Mouse (Mus musculus): ENCODE measurements at regions not wholly inside any gene's neighbourhood (a gene's known extent, or its start where the extent isn't known, plus 50 kb on each side); places are given as distances from the start of the nearest gene placed in this dataset.

GRCm38 (mm10) chr10:21672171-21672570 is 79.2 kb downstream of the 1700020N01Rik start:
- DNase-seq (ENCODE audit: extremely low read depth, insufficient read length, low spot score): no peak

GRCm38 (mm10) chr10:21672666-21673065 is 79.7 kb downstream of the 1700020N01Rik start:
- DNase-seq (ENCODE audit: extremely low read depth, insufficient read length, low spot score): no peak

- no peak for DNase-seq (ENCODE audit: extremely low read depth, insufficient read length, low spot score)
These were observed 80.9 kb downstream of the 1700020N01Rik start for GRCm38 (mm10) chr10:21673831-21674230.

DNA sequence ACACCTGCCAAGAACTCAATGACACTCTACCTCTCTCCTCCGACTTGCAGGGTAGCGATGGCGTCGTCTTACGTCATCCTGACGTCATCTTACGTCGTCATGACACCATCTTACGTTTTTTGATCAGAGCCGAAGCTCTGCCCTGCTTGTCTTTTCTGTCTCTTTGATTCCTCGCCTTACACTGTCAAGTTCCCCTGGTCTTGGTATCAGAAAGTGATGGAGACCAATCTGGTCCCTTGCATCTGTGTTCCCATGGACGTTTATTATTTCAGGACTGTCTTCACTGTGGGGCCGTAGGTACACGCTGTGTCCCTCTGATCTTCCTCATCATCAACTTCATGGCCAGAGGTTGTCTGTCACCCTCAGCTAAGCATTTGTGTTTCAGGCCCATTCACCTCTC is 82.8 kb downstream of the 1700020N01Rik start:
- no peak for DNase-seq (ENCODE audit: extremely low read depth, insufficient read length, low spot score)

DNA sequence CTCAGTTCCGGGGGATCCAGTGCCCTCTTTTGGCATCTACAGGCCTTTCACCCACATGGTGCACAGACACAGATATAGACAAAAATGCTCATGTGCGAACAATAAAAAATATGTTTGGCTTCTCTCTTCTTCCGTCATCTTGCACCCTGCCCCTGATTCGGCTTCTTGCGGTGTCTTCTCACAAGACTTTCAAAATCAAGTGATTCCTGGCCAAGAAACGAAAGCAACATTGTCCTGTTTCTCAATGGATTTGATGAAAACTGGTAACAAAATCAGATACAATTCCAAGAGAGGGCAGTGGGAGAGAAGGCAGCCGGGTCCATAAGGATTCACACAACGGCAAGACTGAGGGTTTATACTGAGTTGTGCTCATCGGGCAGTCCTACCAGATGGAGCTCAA is 85.0 kb downstream of the 1700020N01Rik start:
- no peak for DNase-seq (ENCODE audit: extremely low read depth, insufficient read length, low spot score)

- no peak for DNase-seq (ENCODE audit: extremely low read depth, insufficient read length, low spot score)
These were observed 85.4 kb downstream of the 1700020N01Rik start for GRCm38 (mm10) chr10:21678372-21678771.

DNA sequence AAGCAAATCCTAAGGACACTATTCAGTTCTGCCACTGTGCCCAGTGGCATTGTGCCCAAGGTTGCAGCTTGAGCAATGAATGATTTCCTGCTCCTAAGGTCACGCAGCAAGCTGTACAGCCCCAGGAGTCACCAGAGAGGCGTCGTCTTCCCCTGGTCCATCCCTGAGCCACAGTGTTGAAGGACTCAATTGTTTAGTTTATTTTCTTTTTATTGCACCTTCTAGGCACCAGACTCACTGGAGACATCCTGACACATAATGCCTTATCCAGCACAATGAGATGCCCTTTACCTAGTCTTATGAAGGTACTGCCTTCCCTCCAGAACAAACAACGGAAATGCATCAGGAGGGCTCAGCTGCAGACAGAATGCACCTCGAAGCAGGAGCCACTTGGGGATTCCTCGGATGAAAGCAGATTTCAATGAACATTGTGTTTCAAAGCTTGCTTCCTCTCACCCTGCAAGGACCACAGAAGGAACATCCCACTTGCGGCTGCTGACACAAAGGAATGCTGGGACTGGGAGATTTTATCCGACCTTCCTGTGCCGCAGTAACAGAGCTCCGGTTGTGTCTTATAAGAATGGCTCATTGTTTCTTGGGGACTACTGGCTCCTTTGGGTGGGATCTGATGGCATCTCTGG is 86.0 kb downstream of the 1700020N01Rik start:
- no peak for DNase-seq (ENCODE audit: extremely low read depth, insufficient read length, low spot score)

DNA sequence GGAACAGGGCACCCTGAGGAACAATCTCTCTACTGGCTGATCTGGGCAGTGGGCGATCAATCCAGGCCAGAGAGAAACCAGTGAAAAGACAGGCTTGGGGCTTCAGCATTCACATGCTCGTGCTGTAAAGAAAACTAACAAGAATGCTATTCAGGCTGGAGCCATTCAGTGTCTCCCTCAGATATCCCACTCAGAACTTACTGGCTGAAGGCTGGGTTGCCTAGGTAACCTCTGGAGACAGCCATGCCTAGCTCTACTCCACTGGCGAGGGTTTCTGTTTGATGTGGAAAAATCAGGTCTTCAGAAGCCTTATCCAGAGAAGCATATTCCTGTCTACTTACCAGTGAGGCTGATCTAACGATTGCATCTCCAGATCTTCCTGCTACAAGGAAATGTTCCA is 87.8 kb downstream of the 1700020N01Rik start:
- DNase-seq (ENCODE audit: extremely low read depth, insufficient read length, low spot score): no peak

DNA sequence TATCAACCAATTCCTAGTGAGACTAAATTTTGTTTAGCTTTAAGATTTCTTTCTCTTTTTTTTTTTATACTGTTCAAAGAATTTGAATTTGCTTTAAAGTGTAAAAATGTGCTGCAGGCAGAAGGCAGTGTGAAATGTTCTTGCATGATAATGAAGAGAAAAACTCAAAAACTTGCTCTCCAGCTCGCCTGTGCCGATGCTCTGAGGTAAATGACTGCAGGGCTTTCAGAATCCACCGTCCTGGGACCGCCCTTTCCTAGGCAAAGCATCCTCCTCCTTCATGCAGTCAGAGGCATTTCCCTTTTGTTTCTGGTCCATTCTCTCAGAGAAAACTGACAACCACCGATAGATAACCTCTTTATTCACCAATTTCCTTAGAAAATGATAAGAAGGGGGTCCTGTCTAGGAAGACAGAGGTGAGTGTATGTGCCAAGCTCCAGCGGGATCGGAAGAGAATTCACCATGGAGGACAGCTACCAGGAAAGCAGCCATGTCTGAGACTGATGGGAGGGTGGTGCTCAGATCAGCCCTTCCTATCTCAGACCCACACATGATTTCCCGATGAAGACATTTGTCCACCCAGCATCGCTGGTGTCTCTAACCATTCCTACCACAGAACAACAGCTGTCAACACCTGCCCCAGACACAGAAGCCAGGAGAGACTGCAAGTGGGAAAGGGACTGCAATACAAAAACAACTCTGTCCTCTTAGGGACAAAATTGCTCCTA is 91.5 kb downstream of the 1700020N01Rik start:
- no peak for DNase-seq (ENCODE audit: extremely low read depth, insufficient read length, low spot score)

DNA sequence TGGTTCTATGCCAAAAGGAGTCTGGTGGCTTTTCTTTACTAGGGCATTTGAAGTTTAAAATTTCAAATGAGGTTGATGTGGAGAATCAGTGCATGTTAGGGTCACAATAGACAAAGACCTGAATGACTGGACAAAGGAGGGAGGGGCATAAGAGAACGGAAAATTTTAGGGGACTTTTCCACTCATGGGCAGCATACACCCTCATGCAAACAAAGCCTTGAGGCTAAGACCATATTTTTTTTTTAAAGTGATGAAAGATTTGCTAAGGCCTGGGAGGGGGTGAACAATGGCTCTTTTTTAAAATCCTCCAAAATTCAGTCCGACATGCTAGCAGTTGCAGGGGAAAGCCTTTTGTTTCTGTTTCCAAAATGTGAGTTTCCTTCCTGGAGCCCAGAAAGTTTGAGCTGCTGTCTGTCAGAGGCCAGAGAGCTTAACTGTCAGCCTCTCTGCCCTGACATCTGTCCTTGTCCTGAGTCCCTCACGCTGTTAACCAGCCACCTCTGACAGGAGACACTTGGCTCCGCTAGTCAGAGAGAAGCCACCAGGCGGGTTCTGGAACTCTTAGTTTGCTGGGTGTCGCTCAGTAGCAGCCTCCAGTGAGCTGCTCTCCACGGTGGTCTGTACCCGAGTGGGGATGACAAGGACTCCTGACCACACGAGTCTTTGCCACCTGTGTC is 92.3 kb downstream of the 1700020N01Rik start:
- no peak for DNase-seq (ENCODE audit: extremely low read depth, insufficient read length, low spot score)

DNA sequence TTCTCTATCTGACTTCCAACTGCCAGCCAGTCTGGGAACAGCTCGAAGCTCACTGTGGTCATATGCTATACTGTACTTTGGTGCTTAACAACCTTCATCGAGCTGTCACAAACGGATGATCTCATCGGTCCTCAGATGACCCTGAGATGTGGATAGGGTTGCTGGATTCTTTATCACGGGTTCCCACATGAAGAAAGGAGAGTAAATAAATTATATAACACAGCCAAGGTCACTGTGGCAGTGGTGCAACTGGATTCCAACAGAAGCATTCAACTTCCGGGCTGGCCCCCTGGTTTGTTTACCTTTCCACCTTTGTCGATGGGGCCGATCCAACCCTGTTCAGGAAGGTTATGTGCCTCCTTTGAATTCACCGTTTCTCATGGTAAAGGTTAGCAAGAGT is 93.1 kb downstream of the 1700020N01Rik start:
- no peak for DNase-seq (ENCODE audit: extremely low read depth, insufficient read length, low spot score)

GRCm38 (mm10) chr10:21687484-21687883 is 94.5 kb downstream of the 1700020N01Rik start:
- DNase-seq (ENCODE audit: extremely low read depth, insufficient read length, low spot score): no peak

DNA sequence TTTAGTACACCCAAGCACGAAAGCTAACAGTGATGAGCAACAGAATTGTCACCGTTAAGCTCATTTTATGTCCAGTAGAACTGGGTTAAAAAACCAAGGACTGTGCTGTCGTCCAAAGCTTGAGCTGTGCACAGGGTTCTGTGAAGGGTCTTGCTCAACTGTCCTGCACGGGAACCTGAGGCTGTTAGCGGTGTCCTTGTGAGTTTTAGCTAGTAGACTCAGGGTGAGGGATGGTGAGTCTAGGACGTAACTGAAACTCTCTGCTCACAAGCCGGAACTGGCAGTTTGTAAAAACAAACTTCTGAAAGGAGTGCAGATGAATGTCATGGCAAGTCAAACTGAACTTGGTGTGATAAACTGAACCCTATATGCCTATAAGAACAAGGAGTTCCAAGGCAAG is 95.6 kb downstream of the 1700020N01Rik start:
- no peak for DNase-seq (ENCODE audit: extremely low read depth, insufficient read length, low spot score)

DNA sequence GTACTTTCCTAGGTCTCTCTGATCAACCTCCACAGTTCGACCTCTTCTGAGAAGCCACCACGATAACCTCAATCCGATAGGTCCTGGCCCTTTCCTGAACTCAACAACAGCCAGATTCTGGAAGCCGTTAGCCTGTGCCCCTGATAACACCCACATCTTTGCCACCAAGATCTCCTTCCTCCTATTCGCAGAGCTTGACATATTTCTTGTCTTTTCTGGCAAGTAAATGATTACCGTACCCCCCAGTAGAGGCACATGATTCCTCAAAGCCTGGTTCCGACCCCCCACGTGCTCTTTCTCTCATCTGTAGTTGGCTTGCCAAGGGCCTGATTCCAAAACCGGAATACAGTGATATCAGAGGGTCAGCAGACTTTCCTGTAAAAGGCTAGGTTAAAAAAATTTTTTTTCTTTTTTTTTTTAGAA is 96.9 kb downstream of the 1700020N01Rik start:
- no peak for DNase-seq (ENCODE audit: extremely low read depth, insufficient read length, low spot score)

DNA sequence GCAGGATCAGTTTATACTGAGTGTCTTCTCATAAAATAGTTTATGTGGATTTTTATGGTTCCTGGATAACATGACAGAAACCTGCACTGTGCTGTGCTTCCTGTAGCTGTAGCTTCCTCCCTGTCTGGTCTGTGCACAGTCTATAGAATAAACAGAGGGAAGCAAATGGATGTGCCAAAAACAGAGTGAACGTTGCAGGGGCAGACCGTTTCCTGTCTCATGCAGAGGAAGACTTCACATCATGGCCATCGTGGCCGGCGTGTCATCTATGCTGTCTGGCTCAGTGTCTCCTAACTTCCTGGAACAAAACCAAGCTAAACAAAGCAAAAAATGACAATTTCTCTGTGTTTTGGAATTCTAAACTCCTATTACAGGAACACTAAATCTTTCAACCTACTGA is 102.2 kb downstream of the 1700020N01Rik start:
- no peak for DNase-seq (ENCODE audit: extremely low read depth, insufficient read length, low spot score)

GRCm38 (mm10) chr10:21696671-21697070 is 103.7 kb downstream of the 1700020N01Rik start:
- no peak for DNase-seq (ENCODE audit: extremely low read depth, insufficient read length, low spot score)

DNA sequence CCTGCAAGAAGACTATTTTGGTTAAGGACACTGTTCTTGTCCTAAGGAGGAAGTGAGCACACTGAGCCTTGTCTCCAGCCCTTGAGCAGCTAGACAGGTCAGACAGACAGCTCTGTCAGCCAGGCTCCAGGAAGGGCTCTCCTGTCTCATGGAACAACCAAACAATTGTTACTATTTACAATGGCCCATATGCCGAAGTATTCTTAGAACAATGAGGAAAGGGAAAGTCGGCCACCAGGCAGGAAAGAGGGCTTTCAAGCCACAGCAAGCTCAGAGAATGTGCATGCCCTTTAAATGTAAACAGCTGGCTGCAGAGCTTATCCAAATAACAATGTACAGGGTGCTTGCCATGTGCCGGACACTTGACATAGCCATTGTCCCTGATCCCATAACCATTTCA is 108.6 kb downstream of the 1700020N01Rik start:
- no peak for DNase-seq (ENCODE audit: extremely low read depth, insufficient read length, low spot score)

- DNase-seq (ENCODE audit: extremely low read depth, insufficient read length, low spot score): no peak
These were observed 109.2 kb downstream of the 1700020N01Rik start for GRCm38 (mm10) chr10:21702134-21702533.

- DNase-seq (ENCODE audit: extremely low read depth, insufficient read length, low spot score): no peak
These were observed 118.9 kb downstream of the 1700020N01Rik start for GRCm38 (mm10) chr10:21711866-21712265.

DNA sequence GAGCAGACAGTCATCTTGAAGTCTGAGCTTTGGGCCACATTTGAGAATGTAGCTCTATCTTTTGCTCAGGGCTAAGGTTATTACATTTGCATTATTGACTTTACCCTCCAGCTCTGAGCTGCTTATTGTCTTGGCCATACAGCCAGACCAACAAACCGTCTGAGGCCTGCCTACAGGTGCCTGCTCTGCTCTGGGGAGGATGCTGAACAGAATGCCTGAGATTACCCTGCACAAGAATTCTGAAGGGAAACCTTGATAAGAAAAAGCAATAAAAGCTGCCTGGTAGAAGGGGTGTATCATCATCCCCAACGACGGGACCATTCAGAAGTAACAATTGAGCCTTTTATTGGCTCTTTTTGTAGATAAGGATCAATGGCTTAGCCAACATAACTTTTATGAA is 119.9 kb downstream of the 1700020N01Rik start:
- no peak for DNase-seq (ENCODE audit: extremely low read depth, insufficient read length, low spot score)

DNA sequence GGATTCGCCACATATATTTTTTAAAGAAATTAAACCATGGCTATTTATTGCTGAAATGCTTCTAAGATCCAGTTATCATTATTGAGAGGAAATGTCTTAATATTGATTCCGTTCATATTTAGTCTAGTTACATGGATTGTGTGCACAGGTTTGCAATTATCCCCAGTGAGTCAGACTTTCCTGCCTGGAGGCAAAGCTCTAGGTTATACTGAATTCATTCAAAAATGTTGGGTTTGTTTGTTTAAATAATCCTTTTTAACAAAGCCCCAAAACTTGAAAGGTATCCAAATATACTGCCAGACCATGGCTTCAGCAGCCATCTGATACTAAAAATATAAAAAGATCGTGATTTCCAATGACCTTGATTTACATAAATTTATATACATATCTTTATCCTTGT is 122.5 kb downstream of the 1700020N01Rik start:
- no peak for DNase-seq (ENCODE audit: extremely low read depth, insufficient read length, low spot score)

DNA sequence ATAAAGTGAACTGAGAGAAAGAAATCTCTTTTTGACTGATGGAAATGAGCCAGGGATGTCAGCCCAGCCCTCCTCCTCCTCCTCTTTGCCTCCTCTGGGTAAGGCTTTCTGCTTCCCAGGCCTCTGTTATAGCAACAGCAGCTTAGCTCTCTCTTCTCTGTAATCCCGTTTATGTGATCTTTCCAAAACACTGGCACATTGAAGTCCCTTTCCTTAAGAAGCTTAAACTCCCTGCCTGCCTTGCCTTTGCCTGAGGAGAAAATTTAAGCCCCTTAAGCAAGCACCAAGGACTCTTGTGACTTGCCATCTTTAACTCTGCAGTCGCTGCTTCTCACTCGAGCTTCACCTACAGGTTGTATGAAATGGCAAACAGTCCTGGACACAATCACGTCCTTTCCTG is 125.2 kb downstream of the 1700020N01Rik start:
- DNase-seq (ENCODE audit: extremely low read depth, insufficient read length, low spot score): no peak
